9 mouse cellular contexts compared by ENCODE assay signal in the genomic region with DNA sequence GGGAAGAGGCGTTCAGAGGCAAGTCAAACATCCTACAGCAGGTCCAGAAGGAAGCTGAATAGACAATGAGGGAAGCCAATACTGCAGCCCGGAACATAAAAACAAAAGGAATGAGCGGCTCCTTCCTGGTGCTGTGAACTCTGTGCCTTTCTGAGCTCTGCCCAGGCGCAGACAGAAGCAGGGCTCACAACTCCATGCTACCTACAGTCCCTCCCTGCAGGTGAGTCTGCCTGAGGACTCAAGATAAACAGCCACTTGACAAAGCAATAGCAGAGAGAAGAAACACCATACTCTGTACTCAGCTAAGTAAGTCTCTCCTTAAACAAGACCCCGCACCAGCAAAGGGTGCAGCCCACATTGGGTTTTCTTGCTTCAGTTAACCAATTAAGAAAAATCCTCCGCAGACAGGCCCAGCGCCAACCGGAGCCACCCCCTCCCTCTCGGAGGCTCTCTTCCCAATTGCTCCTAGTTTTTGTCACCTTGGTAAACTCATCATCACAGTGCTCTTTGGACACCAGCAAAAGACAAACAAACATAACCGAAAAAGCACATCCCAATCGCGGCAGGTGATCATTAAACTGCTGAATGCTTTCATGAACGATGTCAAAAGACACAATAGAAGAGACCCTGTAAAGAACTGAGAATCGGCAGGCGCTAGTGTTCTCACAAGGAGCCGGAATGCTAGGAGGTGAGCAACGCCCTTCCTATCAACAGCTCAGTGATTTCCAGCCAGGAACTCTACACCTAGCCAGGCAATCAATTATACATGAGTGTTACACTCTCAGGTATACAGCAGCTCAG. TPM values are rescaled to one million over a fixed set of nuclear protein-coding genes. Genes with fewer than 3 reads are reported as not detected.
DNase-seq lines count a peak whose midpoint lies in the region; ATAC-seq and TF ChIP-seq lines count a peak whose summit lies in the region.
"Had no signal": no experiment of that assay in that cellular context is flagged by ENCODE, and none has a peak within 500 bp of the region (broad histone marks: within the 10 kb centered on the region; RNA-seq: fewer than 3 reads in every experiment).

No protein-coding gene starts in this region.

- H3K4me1 ChIP-seq in limb, embryonic 13.5 days: peaks cover 71% of the 10 kb centered on the region
- peaks cover 22% of the 10 kb centered on the region for H3K4me1 ChIP-seq in stomach, postnatal 0 days (replicated peaks; ENCODE audit: control insufficient read depth, insufficient read depth)

- no peak for ATAC-seq in limb, embryonic 13.5 days (ENCODE audit: low FRiP score, low read depth)
- ATAC-seq in stomach, postnatal 0 days (ENCODE audit: low FRiP score, low TSS enrichment): peak; percentile 60

- no peak overlapping the region for H3K4me3 ChIP-seq in limb, embryonic 13.5 days
- peak overlapping the region; percentile 5; the same call in 1 of the 2 replicates for H3K4me3 ChIP-seq in stomach, postnatal 0 days (ENCODE audit: low read depth, low read length)

- 0 out of 2 replicates have a peak, but pooled peaks cover 7% of the 10 kb centered on the region for H3K36me3 ChIP-seq in limb, embryonic 13.5 days
- H3K36me3 ChIP-seq in stomach, postnatal 0 days (ENCODE audit: control insufficient read depth, insufficient read depth, low read length): no peaks in the 10 kb centered on the region

- no peaks in the 10 kb centered on the region for H3K27me3 ChIP-seq in limb, embryonic 13.5 days
- H3K27me3 ChIP-seq in stomach, postnatal 0 days (ENCODE audit: control insufficient read depth, insufficient read depth, low read length): no peaks in the 10 kb centered on the region

- DNase-seq in cerebellum, postnatal 10 days: peak; percentile 68 to 72
- DNase-seq in cerebellum, adult 18-20 months: no peak
- peak; percentile 25 to 43 for DNase-seq in right cerebral cortex, adult 2 months (ENCODE audit: low spot score in 2 of 2)
- DNase-seq in right cerebral cortex, postnatal 25 days: no peak
- peak; percentile 44 for DNase-seq in stomach, postnatal 0 days (ENCODE audit: low spot score)
- DNase-seq in adrenal gland, postnatal 14 days: no peak
- no peak for DNase-seq in ovary, adult 18-20 months (ENCODE audit: low spot score)

- TF ChIP-seq EP300 in stomach, postnatal 0 days (optimal IDR thresholded peaks at IDR 0.05): no peak

- H3K27ac ChIP-seq in limb, embryonic 13.5 days: no peak overlapping the region
- peak overlapping the region; percentile 76 for H3K27ac ChIP-seq in stomach, postnatal 0 days (replicated peaks)
- H3K27ac ChIP-seq: macrophage had no signal

- WGBS in limb, embryonic 13.5 days: 15% methylated on average over 17 of the region's 17 CpGs
- WGBS in stomach, postnatal 0 days: 26% methylated on average over 17 of the region's 17 CpGs

- TF ChIP-seq CTCF in stomach, postnatal 0 days (IDR thresholded peaks at IDR 0.05; ENCODE audit: low read depth): no peak

- H3K4me2 ChIP-seq in limb, embryonic 13.5 days (replicated peaks): peak overlapping the region; percentile 38
- H3K4me2 ChIP-seq in stomach, postnatal 0 days (replicated peaks; ENCODE audit: low read depth): peak overlapping the region; percentile 34

- no peak overlapping the region for H3K9ac ChIP-seq in limb, embryonic 13.5 days
- H3K9ac ChIP-seq in stomach, postnatal 0 days (ENCODE audit: low read length): 0 out of 2 replicates have a peak overlapping the region, but pooled peaks have one; percentile 5

- H3K9me3 ChIP-seq in limb, embryonic 13.5 days: no peaks in the 10 kb centered on the region
- no peaks in the 10 kb centered on the region for H3K9me3 ChIP-seq in stomach, postnatal 0 days (ENCODE audit: control insufficient read depth, low read length)

RNA-seq across cellular contexts. Expression of gene Sgms1, which starts 45.4 kb away (rescaled TPM):
- 31.2 and 32.0 TPM in 2 replicates for polyA plus RNA-seq in limb, embryonic 13.5 days (2015; fragmentation: Nextera tagmentation; extraction: Ambion mirVana)
- 27.2 and 29.3 TPM in 2 replicates for polyA plus RNA-seq in stomach, postnatal 0 days (2015; fragmentation: Nextera tagmentation; extraction: Ambion mirVana)
- total RNA-seq in adrenal gland, postnatal 14 days (2021): 62.6 and 75.9 TPM in 2 replicates

Comparison
In these comparisons a context has a peak if more than half of its experiments do, and no peak if none do; other contexts are left out.
1. DNase-seq: peak in cerebellum, postnatal 10 days (2 of 2), right cerebral cortex, adult 2 months (2 of 2) and stomach, postnatal 0 days (single experiment); none in cerebellum, adult 18-20 months (0 of 2), right cerebral cortex, postnatal 25 days (single experiment), adrenal gland, postnatal 14 days (single experiment) and ovary, adult 18-20 months (single experiment).